Mouse (Mus musculus) spleen, embryonic (tissue): ENCODE data around the gene Lysmd4.

Experiments
- CTCF ChIA-PET: fragments of 350-600 bp; sonication (Branson Sonifier 250); formaldehyde crosslinking; loops from one replicate; lab custom pipeline; 2022; lab: Charles Lee

Lysmd4 gene

DNA sequence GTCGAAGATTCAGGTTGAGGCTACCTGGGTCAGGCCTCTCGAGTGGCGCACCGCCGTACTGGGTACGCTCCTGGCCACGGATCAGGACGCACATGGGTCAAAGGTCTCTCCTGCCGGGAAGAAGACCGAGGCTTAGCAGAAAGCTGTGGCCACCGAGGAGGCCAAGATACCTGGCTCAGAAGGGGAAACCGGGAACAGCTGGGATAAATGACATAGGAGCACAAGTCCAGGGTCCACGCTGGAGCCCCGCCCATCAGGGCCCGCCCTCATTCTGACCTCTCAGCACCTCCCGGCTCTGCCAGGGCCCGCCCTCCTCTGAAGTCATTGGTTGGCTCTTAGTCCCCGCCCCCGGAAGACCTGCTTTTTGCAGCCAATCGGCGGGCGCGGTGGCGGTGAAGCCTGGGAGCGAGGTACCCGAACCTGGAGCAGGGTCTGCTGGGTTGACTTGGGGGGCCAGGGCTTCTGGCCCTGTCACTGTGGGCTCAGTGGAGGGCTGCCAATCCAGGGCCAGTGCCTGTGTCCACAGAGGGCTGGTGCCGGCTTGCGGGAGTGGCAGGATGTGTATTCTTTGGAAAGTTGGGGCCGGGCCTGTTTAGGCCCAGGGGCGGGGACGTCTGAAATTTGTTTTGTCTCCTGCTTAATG, at the start of gene Lysmd4:
TSS of gene Lysmd4 (plus strand) at position 325 of the 643 bp plus-strand sequence.
- CTCF ChIA-PET: no interaction called here

DNA sequence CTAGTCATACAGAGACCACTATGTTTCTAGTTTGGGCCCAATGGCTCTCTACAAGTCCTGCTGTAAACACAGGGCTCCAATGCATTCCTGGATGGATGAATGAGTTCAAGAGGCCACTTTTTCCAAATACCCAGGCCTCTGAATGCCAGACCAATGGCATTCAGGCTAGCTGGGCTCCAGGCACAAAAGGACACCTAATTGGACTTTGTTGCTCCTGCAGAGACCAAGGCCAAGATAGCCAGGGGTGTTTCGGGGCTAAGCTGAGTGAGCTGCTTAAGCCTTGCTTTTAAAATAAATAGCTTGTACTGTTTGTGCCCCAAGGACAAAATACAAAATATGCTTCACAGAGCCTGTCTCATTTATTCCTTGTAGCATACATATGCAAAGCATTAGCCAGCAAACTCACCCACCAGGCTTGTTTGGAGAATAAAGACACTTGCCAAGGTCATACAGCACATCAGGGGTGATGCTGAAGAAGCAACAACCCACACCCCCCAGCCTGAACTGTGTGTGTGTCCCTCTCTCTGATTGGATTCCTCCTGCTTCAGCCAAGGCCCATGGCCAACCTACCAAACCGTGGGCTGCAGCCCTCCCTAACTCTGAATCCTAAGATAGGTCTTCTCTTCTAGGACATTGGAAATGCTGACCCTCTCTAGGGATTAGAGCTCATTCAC, 48.7 kb upstream of the Lysmd4 start:
- CTCF ChIA-PET: no interaction called here

DNA sequence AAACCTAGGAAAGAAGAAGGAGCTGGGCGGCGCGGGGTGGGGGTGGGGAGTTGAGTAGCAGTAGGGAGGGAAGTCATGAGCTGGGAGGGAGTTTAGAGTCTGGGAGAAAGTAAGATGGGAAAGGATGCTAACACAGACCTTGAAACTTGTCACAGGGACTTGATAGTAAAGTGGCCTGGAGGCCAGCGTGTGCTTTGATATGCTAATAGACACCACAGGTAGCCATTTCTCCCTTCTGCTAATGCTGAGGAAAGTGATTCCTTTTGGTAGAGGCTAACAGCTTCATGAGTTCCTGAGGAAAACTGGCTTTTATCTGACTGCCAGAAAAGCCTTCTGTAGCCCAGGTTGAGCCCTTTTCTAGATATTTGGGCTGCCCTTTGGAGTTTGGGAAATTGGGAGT, 38.6 kb upstream of the Lysmd4 start:
- CTCF ChIA-PET: no interaction called here

DNA sequence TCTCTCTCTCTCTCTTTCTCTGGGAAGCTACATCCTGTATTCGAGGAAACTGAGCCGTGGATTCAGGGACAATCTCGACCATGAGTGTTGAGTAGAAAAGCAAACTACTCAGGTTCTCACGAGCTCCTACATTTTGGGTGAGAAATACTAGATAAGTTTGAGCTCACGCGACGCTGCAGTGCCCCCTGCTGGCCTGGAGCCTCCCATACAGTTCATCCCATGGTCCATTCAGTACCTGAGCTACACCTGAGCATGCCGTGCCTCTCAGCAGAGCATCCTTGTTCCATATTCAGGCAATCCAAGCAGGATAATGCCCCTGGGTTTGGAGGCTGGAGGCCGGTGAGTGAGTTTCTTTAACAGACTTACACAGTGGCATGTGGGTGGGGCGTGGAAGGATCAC, 22.9 kb upstream of the Lysmd4 start:
- CTCF ChIA-PET: interaction anchor here (0.7 kb wide), 1 partner anchor 15 kb away, joined by 15 read pairs; no protein-coding TSS in a partner anchor

DNA sequence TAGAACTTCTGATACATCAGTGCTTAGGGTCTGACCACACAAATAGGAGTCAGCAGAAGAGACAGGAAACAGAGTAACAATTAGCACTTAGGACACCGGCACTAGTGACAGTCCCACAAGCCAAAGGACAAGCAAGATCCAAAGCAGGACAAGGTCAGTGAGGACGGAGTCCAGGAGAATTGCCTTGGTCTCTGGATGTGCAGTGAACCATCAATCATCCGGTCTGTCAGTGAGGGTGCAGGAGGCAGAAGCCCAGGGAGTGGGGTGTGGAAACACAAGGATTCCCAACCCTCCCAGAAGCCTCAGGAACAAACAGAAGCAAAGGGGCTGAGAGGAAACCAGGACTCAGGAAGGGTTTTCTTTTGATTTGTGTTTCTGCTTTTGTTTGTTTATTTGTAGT, 18.7 kb upstream of the Lysmd4 start:
- CTCF ChIA-PET: no interaction called here

DNA sequence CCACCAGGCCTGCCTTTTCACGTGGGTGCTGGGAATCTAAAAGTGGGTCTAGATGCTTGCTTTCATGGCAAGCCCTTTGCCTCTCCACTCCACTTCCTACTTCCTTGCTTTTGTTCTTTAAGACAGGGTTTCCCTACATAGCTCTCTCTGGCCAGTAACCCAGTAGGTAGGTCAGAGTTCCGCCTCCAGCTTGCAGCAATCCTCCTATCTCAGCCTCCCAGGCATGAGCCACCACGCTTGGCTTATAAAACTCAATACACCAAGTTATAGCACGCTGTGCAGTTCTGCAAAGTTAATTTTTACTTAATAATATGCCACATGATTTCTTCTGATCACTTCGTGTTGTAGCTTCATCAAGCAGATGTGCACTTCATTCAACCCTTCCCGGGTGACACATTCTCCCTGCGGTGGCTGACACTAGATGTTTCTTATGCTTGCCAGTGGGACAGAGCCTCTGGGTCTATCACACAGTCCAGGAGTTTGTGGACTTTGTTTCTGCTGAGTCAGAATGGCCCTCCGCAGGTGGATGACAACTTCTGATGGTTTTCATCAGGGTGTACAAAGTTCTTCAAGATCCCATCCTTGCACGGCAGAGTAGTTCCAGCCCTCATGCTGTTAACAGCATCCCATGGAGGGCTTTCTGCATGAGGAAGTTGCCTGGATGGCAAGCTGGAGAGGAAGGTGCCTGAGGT, 16.5 kb upstream of the Lysmd4 start:
- CTCF ChIA-PET: interaction anchor here (0.7 kb wide), 1 partner anchor 1491 kb away, joined by 3 read pairs; no protein-coding TSS in a partner anchor

DNA sequence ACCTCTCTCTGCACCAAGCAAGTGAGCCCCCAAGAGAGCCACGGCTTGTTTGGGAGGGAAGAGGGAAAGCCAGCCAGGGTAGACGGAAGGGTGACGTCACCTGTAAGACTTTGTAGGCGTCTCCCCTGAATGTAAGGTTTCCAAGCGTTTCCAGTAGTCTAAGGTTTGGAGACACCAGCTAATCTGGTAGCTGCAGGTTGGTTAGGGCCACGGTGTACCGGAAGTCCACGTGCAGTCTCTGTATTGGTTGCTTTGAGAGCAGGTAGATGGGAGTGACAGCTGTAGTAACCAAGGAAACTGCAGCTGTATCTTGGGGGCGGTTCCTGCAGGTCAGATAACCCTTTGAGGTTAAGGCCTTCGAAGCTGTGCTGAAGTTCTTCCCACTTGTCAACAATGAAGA, 15.8 kb upstream of the Lysmd4 start:
- CTCF ChIA-PET: no interaction called here

DNA sequence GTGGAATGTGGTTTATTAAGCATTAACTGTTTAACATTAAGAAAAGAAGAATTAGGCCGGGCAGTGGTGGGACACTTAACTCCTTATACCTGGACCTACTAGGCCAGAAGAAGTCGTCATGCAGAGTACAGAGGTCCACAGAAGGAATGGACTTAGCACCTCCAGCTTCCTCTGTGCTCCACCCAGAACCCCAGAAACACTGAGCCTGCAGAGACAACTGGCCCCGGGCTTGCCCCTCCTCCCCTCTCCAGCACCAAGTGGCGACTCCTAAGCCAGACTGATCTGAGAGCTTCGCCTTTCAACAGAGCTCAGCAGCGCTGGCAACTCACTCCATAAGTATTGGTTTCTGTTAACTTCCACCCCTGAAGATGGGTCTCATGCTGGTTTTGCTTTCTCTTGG, 14.6 kb upstream of the Lysmd4 start:
- CTCF ChIA-PET: no interaction called here

DNA sequence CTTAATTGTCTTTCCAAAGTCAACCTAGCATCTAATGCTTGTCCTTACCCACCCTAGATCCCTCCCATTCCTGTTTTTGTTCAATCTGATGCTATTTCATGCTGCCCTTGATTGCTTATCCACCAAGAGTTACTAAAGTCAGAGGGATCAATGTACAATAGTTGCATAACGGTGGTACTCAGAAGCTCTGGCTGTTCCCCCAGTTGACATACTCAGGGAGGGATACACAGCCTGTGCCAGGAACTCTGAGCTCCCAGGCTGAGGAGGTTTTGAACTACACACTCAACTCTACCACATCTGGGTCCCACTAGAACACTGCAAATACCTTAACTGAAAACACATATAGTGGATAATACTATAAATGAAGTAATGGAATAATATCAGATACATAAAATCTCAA, 14.0 kb upstream of the Lysmd4 start:
- CTCF ChIA-PET: interaction anchor here (0.7 kb wide), 1 partner anchor 9 kb away, joined by 3 read pairs; no protein-coding TSS in a partner anchor

DNA sequence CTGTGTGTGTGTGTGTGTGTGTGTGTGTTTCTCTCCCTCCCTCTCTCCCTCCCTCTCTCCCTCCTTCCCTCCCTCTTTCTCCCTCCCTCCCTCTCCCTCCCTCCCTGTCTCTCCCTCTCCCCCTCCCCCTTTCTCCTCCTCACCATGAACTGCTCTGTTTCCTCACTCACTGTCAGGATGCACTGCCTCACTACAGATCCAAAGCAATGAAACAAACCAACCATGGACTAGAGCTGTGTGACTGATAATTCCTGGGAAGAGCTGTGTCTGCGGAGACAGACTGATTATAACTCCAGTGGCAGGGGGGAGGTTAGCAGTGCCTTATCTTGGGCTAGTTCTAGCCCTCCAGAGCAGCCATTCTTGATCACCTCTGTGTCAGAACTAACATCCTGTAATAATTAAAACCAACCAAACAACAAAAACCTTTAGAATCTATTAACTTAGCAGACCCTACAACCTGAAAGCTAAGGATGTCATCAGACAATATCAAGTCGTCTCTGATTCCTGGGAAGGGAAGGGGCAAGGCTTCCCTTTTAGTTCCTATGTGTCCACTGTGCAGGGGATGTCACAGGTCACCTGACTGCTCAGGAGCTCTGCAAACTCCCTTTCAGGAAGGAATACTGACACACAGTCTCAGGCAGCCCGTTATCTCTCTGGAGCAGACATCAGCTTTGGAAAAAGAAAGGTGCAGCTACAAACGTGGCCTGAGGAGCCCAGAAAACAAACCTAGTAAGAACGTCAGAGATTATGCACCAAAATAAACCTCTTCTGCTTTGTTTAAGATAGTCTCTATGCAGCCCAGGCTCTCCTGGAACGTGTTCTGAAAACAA, 12.1 kb upstream of the Lysmd4 start:
- CTCF ChIA-PET: interaction anchor here (0.5 to 0.6 kb wide), 2 partner anchors 10 to 448 kb away, joined by 3 read pairs; no protein-coding TSS in a partner anchor

DNA sequence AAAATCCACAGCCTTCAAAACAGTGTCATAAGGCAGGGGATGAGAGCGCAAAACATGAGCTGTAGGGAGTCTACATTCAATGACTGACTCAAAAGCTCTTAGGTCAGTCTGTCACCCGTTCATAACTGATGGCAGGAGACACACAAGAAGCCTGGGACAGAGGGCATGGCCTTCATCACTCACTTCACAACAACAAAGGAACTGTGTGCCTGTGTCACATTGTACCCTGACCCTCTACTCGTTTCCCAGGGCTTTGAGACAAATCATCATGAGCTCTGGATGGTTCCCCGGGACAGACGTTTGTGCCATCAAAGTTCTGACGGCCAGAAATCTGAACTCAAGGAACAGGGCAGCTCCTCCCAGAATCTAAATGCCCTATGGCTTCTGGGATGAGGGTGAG, 11.0 kb upstream of the Lysmd4 start:
- CTCF ChIA-PET: no interaction called here

DNA sequence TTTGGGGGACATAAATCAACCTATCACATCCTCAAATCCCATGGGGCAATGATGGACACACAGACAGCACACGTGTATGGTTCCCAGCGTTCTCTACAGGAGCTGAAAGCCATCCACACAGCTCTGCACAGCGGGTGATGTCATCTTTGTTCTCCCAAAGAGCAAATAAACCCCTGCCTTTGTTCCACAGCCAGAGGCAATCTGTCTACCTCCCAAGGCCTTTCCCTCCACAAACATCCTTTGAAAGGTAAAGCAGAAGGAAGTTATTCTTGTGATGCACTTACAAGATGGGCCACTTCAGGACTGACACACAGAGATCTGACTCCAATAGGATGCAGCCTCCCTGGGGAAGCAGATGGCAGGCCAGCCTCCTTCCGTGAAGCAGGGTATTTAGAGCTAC, 10.4 kb upstream of the Lysmd4 start:
- CTCF ChIA-PET: no interaction called here

DNA sequence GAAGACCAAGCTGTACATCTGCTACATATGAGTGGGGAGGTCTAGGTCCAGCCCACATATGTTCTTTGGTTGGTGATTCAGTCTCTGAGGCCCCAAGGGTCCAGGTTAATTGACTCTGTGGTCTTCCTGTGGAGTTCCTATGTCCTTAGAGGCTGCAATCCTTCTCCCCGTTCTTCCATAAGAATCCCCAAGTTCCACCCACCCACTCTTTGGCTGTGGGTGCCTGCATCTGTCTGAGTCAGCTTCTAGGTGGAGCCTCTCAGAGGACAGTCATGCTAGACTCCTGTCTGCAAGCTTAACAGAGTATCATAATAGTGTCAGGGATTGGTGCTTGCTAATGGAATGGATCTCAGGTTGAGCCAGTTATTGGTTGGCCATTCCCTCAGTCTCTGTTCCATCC, 8.8 kb upstream of the Lysmd4 start:
- CTCF ChIA-PET: interaction anchor here (0.6 kb wide), 1 partner anchor 410 kb away, joined by 6 read pairs; no protein-coding TSS in a partner anchor

DNA sequence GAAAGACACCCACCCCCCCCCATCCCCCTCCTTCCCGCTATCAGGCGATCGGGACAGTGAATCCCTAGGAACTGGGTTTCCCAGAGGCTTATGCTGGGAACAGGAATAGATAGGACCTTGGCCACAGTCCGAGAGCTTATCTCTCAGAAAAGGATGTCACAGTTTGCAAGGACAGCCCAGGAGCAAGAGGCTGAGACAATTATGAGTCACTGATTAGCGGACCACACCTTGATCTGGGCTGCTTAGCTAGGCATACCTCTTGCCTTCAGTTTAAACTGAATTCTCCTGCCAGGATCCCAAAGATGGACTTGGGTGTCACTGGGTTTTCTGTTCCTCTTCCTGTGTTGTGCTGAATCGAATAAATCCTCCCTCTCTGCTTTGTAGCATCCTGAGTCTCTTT, 6.0 kb upstream of the Lysmd4 start:
- CTCF ChIA-PET: interaction anchor here (0.6 to 1.0 kb wide), 3 partner anchors 144 to 414 kb away, joined by 3 to 4 read pairs (median 3); no protein-coding TSS in a partner anchor

DNA sequence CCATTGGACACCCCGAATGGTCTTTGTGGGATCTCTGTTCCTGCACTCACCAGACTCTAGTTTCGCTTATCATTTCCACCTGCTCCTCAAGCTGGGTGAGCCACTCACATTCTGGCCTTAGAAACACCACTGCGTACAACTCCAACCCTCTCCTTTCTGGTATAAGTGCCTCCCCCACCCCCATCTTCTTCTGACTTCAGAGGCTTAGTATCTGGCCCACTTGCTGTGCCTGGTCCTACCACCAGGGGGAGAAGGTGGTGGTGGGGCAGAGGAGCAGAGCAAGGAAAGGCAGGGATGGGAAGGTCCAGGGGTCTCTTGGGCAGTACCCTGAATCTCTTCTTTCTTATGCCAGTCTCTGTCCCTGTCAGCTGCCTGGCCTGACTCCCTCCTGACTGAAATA, 5.3 kb upstream of the Lysmd4 start:
- CTCF ChIA-PET: interaction anchor here (0.6 to 1.0 kb wide), 3 partner anchors 129 to 413 kb away, joined by 3 to 4 read pairs (median 4); no protein-coding TSS in a partner anchor

DNA sequence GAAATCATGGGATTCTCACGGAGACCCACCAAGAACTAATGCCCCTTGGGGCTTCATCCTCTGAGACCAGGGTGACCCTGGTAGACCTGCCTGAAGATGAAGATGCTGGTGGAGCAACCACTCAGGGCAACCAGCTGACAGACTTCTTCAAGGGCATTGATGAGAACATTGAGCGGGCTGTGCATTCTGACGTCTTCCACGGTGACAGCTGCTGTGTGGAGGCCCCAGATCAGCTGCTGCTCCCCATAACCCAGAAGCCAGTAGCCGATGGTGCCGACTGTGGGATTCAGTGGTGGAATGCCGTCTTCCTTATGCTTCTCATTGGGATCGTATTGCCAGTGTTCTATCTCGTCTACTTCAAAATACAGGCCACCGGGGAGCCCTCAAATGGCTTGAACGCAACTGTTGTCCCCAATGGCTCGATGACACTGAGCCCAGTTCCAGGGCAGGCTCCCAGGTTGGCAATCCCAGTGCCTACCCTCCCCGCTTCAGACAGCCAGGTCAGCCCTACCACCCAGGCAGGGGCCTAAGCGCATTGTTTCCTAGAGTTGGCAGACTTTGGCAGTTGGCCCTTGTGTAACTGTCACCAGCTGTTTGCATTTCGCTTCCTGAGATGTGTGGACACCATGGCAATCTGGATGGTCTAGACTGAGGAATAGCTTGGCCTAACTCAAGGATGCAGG, 3.7 kb downstream of the Lysmd4 start:
- CTCF ChIA-PET: no interaction called here

DNA sequence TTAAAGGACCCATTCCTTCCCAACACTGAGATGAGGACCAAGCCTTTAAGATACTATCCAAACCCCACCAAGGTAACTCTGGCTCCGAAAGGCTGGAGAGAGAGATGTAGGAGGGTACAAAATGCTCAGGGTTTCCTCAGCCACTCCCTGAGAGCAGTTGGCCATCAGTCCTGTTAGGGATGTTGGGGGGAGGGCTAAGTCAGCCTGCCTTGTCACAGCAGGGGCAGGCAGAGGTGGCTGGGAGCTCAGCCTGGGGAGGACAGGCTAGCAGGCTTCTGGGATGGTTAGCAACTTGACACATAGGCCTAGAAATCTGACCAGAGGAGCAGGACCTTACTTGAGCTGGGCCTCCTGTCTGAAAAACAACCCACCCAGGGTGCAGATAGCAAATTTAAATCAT, 5.2 kb downstream of the Lysmd4 start:
- CTCF ChIA-PET: no interaction called here

DNA sequence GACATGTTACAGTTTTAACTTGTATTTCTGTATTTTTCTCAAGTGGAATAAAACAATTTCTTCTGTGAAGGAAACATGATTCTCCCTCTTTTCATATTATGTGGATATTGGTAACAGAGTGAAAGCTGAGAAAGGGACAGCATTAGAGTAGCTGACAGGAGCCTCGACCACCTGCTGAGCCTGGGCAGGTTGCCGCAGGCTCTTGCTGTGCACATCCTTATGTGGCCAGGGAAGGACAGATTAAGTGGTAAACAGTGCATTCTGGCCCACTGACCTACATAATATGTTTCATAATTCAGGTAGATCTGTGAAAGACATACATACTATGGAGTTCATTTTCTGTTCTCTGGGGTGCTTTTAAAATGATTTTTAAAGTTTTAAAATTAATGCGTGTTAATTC, 6.0 kb downstream of the Lysmd4 start:
- CTCF ChIA-PET: interaction anchor here (1.0 kb wide), 1 partner anchor 402 kb away, joined by 3 read pairs; no protein-coding TSS in a partner anchor

DNA sequence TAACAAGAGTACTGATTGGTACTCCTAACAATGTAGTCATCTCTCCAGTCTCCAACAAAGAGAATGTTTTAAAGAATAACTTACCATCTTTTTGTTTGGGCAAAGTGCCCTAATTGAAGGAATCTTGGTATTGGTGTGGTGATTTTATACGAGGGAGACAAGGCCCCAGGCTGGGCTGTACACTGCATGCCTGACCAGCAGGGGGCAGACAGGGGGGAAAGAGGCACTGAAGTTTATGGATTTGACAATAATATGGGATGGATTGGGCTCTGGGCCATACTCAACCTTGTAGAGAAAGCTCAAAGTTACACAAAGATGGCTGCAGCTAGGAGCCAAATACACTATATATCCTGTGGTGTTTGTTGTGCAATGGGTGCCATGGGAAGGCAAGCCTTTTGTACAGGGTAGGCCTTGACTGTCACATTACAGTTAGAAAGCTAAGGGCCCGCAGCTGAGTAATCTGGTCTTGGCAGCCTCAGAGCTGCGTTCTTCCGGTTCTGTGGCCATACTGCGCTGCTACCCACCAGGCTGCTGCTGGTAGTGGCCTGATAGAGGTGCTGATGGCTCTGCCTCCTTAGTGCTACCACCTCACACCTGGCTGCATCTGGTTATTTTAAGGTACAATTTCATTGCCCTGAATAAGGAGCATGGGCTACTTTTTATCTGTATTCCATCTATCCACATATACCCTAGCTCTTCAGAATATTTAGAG, 6.7 kb downstream of the Lysmd4 start:
- CTCF ChIA-PET: interaction anchor here (1.0 kb wide), 1 partner anchor 402 kb away, joined by 3 read pairs; no protein-coding TSS in a partner anchor

DNA sequence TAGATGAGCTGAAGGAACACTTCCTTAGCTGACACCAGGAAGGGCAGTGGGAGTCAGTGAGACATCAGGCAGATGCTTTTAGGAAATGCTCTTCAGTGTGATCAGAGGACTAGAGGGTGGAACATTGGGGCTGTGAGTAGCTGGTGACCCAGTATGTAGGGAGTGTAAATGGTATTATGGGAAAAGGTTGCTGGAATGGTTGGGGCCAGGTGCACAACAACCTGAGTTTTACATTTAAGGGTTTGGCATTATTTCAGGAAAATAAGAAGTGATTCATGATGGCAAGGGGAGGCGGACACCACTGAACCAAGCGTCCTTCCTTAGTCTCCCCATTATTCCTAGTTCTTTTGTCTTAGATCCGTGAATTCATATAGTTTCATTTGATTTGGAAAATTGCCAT, 7.4 kb downstream of the Lysmd4 start:
- CTCF ChIA-PET: no interaction called here
